Mouse (Mus musculus): ENCODE measurements around the gene Lhfpl2.
A peak's percentile ranks its signal among the peaks of the same experiment; 100 is the strongest.

Gene Lhfpl2

DNA sequence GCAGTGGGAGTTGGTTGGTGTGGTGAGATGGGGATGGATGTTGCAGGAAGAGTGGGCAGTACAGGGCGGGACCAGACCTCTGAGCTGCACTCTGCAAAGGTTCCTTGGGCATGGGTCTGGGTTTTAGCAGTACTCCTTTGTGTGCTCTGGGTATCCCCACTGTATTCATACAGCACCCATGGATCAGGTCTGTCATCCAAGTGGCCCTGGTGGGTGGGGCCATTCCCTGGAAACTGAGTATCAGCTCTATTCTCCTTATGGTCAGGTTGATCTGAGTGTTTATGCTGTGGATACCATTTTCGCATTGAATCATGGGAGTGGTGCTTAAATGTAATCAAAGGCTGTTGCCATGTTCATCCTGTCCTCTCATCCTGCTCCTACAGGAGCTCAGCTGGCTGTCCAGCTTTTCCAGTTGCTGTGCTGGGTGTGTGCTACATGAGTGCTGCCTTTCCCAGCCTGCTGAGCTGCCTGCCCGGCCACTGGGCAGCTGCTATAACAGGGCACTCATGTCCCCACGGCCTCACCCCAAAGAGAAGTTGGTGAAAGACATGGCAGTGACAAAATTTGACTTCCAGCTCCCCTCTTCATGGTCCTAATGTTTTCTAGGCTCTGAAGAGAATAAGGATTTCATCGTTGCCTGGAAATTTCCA is 9.2 kb downstream of the Lhfpl2 start:
- no peak for DNase-seq

GRCm38 (mm10) chr13:94068308-94068707 is 10.7 kb downstream of the Lhfpl2 start:
- DNase-seq, result no peak

- no peak for DNase-seq
Observed at GRCm38 (mm10) chr13:94069421-94070307, 12.1 kb downstream of the Lhfpl2 start.

GRCm38 (mm10) chr13:94070308-94070619 is 12.7 kb downstream of the Lhfpl2 start:
- peak in 1 of 2 experiments; percentile 49 for DNase-seq

GRCm38 (mm10) chr13:94070927-94071326 is 13.3 kb downstream of the Lhfpl2 start:
- no peak for DNase-seq

GRCm38 (mm10) chr13:94073046-94073715 is 15.6 kb downstream of the Lhfpl2 start:
- DNase-seq, result no peak

DNA sequence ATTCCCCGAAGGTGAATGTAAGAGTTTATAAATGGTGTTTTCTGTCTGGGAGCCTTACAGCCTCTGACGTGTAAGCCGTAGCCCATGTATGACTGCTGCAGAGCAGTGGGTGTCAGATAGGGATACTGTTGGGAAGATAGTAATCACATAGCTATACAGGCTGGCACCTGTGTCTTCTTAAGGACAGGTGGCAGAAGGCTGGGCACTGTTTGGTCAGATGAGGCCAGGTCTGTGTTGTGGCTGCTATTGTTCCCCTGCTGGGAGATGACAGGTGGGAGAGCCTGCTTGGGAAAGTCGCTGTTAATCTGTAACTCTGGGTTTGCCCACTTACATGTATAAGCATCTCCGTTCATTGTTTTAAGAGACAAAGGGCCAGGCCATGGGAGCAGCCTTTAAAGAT is 16.1 kb downstream of the Lhfpl2 start:
- DNase-seq, result no peak

GRCm38 (mm10) chr13:94075181-94075580 is 17.6 kb downstream of the Lhfpl2 start:
- DNase-seq, result no peak

GRCm38 (mm10) chr13:94077136-94078018 is 19.8 kb downstream of the Lhfpl2 start:
- DNase-seq, result no peak

- no peak for DNase-seq
Observed at GRCm38 (mm10) chr13:94083196-94083595, 25.6 kb downstream of the Lhfpl2 start.

GRCm38 (mm10) chr13:94084220-94085126 is 26.9 kb downstream of the Lhfpl2 start:
- peak in 1 of 2 experiments; percentile 55 for DNase-seq

DNA sequence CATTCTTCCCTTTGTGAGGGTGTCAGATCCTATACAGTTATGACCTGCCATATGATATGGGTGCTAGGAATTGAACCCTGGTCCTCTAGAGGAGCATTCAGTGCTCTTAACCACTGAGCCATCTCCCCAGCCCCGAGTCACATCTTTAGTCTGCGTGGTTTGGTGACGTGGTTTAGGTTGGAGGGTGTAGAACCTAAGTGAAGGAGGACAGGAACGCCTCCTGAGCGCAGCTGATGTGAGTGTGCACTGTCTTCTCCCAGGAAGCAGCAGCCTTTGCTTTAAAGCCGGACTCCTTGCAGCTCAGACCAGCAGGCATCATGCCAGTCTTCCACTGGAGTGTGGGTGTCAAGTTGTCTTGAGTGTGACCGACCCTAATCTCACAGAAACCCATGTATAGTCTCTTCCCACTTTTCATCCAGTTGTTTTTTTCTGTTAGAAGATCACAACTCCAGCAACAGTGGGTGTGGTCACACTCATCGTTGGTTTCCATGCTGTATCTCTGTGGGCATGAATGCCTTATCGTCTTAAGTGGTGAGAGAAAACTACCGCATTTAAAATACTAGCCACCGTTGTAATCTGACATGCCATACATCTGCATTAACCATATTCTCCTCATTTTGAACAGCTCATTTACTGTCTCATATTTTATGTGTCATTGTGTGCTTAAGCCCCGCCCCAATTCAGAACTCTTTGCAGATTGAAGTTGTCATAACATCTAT is 28.7 kb downstream of the Lhfpl2 start:
- no peak for DNase-seq

- DNase-seq, result no peak
Observed at GRCm38 (mm10) chr13:94087061-94087460, 29.5 kb downstream of the Lhfpl2 start.

DNA sequence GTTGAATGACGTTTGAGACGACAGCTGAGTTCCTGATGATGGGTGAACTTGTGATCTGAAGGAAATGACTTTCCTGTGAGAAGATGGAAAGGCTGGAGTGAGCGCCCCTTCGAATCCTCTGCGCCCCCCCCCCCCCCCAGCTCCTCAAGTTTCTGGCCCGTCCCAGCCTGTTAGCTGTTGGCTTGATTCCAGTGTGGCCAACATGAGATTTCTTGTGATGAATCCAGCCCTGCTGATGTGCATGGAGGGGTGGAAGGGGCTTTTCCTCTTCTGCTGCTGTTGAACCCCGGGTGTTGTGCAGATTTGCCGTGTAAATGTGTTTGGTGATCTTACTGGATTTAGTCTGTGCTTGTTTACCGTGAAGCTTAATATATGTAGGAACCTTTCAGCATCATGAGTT is 31.2 kb downstream of the Lhfpl2 start:
- no peak for DNase-seq

DNA sequence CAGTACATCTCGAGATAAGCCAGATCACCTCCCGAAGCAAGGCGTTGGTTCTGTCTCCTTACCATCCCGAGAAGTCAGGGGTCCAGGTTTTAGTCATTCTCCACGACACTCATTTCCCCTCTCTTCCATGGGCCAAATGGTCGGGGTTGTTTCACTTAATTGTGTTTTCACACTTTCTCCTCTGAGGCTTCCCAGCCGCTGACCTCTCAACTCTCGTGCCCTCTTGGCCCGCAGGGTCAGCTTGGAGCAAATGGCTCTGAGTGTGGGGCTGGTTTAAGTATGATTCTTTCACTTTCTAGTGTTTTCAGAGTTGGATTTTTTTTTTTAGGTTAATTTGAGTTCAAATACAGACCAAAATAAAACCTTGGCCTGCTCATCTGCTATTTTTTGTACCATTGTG is 31.7 kb downstream of the Lhfpl2 start:
- DNase-seq, result peak in 1 of 2 experiments; percentile 38

GRCm38 (mm10) chr13:94091366-94091765 is 33.8 kb downstream of the Lhfpl2 start:
- DNase-seq, result no peak

DNA sequence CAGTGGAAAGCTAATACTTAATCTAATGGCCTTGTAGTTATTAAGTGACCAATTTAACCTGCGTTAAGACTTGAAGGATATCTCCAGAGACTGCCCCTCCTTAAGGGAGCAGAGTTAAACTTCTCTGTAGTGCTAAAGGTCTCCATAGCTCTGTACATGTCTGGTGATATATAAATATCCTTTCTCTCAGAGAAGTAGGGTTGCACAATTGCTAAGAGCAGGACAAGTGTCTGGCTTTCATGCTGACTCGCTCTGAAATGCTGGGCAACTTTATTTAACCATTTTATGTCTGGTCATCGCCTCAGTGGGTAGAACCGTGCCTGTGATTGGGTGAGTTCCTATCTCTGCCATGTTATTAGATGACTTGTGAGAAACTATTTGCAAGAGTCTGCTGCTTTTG is 36.6 kb downstream of the Lhfpl2 start:
- DNase-seq, result no peak

- peak in 1 of 2 experiments; percentile 49 for DNase-seq
Observed at GRCm38 (mm10) chr13:94094625-94095024, 37.0 kb downstream of the Lhfpl2 start.

DNA sequence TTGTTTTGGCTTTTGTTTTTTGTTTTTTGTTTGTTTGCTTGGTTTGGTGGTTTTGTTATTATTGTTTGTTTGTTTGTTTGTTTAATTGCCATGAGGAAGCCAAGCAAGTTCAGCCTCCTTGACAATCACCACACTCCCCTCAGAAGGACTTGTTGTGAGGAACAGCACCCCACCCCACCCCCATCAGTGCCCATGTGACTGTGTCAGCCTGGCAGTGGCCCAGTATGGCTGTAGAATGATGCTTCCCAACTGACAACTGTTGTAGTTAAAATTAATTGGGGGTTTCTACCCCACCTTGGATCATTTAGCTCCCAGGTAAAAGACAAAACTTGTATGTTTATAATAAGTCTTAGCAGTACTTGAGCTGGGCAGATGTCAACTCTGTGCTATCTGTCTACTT is 37.6 kb downstream of the Lhfpl2 start:
- DNase-seq, result no peak

DNA sequence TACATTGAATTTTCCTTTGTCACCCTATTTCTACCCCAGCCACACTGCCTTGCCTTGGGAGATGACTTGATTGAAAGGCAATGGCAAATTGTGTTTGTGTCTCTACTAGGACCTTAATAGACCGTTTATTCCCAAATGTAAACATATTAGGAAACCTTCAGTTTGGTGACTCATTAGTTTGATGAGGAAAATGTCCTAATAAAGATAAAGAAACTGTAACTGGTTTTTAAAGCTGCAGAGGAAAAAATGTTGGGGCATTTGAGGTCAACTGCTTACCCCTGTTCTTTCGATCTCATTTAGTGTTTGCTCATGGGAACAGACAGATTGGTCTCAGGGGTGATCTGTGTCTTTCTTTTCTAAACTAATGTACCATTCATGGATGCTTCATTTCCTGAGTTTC is 40.1 kb downstream of the Lhfpl2 start:
- no peak for DNase-seq

Measured in kidney, postnatal 36 days (tissue).